8 mouse cellular contexts compared by ENCODE assay signal in genomic region chr1:36367698-36368097, GRCm38 (mm10). TPM values are rescaled to one million over a fixed set of nuclear protein-coding genes. Genes with fewer than 3 reads are reported as not detected.
DNase-seq lines count a peak whose midpoint lies in the region; ATAC-seq and TF ChIP-seq lines count a peak whose summit lies in the region.

No protein-coding gene starts in this region.

- TF ChIP-seq CTCF in lung, adult 2 months (IDR thresholded peaks at IDR 0.05; ENCODE audit: insufficient read depth, low read length), result no peak

- peaks cover 26% of the 10 kb centered on the region for H3K36me3 ChIP-seq in hindbrain, embryonic 13.5 days
- peaks cover 47% of the 10 kb centered on the region for H3K36me3 ChIP-seq in midbrain, embryonic 10.5 days

- H3K9me3 ChIP-seq in hindbrain, embryonic 13.5 days, result no peaks in the 10 kb centered on the region
- no peaks in the 10 kb centered on the region for H3K9me3 ChIP-seq in midbrain, embryonic 10.5 days (replicated peaks)

- no peak for TF ChIP-seq POLR2A in lung, adult 2 months (IDR thresholded peaks at IDR 0.05; ENCODE audit: borderline replicate concordance, extremely low read depth, low read depth, low read length)

- peak overlapping the region; percentile 75; the same call in 1 of the 2 replicates for H3K27ac ChIP-seq in brown adipose tissue, adult 24 weeks (replicated peaks; ENCODE audit: low read depth, low read length)
- H3K27ac ChIP-seq in hindbrain, embryonic 13.5 days, result no peak overlapping the region
- no peak overlapping the region for H3K27ac ChIP-seq in midbrain, embryonic 10.5 days (replicated peaks)

- 24% methylated on average over 12 of the region's 12 CpGs for WGBS in lung, adult 2 months
- 63% methylated on average over 12 of the region's 12 CpGs for WGBS in hindbrain, embryonic 13.5 days
- WGBS in midbrain, embryonic 10.5 days, result 70% methylated on average over 12 of the region's 12 CpGs

- H3K27me3 ChIP-seq in hindbrain, embryonic 13.5 days, result no peaks in the 10 kb centered on the region
- 0 out of 2 replicates have a peak, but pooled peaks cover 5% of the 10 kb centered on the region for H3K27me3 ChIP-seq in midbrain, embryonic 10.5 days (ENCODE audit: low read depth, poor library complexity, severe bottlenecking)

- H3K4me2 ChIP-seq in hindbrain, embryonic 13.5 days, result peak overlapping the region; percentile 79

- no peak for ATAC-seq in hindbrain, embryonic 13.5 days (ENCODE audit: low FRiP score)

- peak overlapping the region; percentile 93 for H3K9ac ChIP-seq in hindbrain, embryonic 13.5 days

- H3K4me1 ChIP-seq in lung, adult 2 months (ENCODE audit: control insufficient read depth, insufficient read depth, low read length), result peaks cover 11% of the 10 kb centered on the region
- H3K4me1 ChIP-seq in brown adipose tissue, adult 24 weeks (ENCODE audit: control insufficient read depth, insufficient read depth, insufficient read length, low read length), result 0 out of 2 replicates have a peak, but pooled peaks cover 10% of the 10 kb centered on the region
- H3K4me1 ChIP-seq in hindbrain, embryonic 13.5 days (replicated peaks), result peaks cover 17% of the 10 kb centered on the region
- peaks cover 18% of the 10 kb centered on the region for H3K4me1 ChIP-seq in midbrain, embryonic 10.5 days

- DNase-seq in lung, adult 2 months, result no peak
- DNase-seq in lung, postnatal 25 days (ENCODE audit: low spot score), result no peak
- no peak for DNase-seq in midbrain, embryonic 10.5 days (ENCODE audit: low spot score)
- no peak for DNase-seq in ovary, postnatal 14 days (ENCODE audit: low spot score)
- no peak for DNase-seq in yolk sac, embryonic 10.5 days (ENCODE audit: low spot score)
- DNase-seq in spleen, postnatal 4 days (ENCODE audit: low spot score in 2 of 2), result no peak

- H3K4me3 ChIP-seq in lung, adult 2 months (replicated peaks; ENCODE audit: extremely low read depth, low read depth, low read length), result peak overlapping the region; percentile 28
- H3K4me3 ChIP-seq in brown adipose tissue, adult 24 weeks (ENCODE audit: insufficient read depth, low read depth, low read length), result peak overlapping the region; percentile 67
- peak overlapping the region; percentile 87 for H3K4me3 ChIP-seq in hindbrain, embryonic 13.5 days
- peak overlapping the region; percentile 93 for H3K4me3 ChIP-seq in midbrain, embryonic 10.5 days

RNA-seq across cellular contexts. Expression of gene Kansl3, which starts 1.3 kb away (rescaled TPM):
- polyA plus RNA-seq in lung, adult 2 months (2012; rRNA removed), result 38.3 and 45.3 TPM in 2 replicates
- polyA plus RNA-seq in brown adipose tissue, adult 24 weeks (2012; ENCODE audit: insufficient read depth, insufficient read length, missing spikeins), result 26.9 and 35.3 TPM in 2 replicates
- polyA plus RNA-seq in hindbrain, embryonic 13.5 days (2015; fragmentation: Nextera tagmentation; extraction: Ambion mirVana), result 35.9 and 38.3 TPM in 2 replicates
- 49.7 and 53.6 TPM in 2 replicates for polyA plus RNA-seq in midbrain, embryonic 10.5 days (2016; fragmentation: Nextera tagmentation; extraction: Ambion mirVana)

RNA-seq across cellular contexts. Expression of gene Fer1l5, which starts 4.4 kb away (rescaled TPM):
- 0.05 and 0.07 TPM in 2 replicates for polyA plus RNA-seq in lung, adult 2 months (2012; rRNA removed)
- not detected in 2 replicates for polyA plus RNA-seq in brown adipose tissue, adult 24 weeks (2012; ENCODE audit: insufficient read depth, insufficient read length, missing spikeins)
- polyA plus RNA-seq in hindbrain, embryonic 13.5 days (2015; fragmentation: Nextera tagmentation; extraction: Ambion mirVana), result 1.6 and 2.5 TPM in 2 replicates
- polyA plus RNA-seq in midbrain, embryonic 10.5 days (2016; fragmentation: Nextera tagmentation; extraction: Ambion mirVana), result 1.8 and 1.9 TPM in 2 replicates

Comparison
In these comparisons a context has a peak if more than half of its experiments do, and no peak if none do; other contexts are left out.
1. H3K4me3 ChIP-seq: peak in every context shown above with its lines; median percentile 93 in midbrain, embryonic 10.5 days; 87 in hindbrain, embryonic 13.5 days; 67 in brown adipose tissue, adult 24 weeks; 28 in lung, adult 2 months.